Mouse (Mus musculus): Measurements from ENCODE around the gene P4ha2.

DNA sequence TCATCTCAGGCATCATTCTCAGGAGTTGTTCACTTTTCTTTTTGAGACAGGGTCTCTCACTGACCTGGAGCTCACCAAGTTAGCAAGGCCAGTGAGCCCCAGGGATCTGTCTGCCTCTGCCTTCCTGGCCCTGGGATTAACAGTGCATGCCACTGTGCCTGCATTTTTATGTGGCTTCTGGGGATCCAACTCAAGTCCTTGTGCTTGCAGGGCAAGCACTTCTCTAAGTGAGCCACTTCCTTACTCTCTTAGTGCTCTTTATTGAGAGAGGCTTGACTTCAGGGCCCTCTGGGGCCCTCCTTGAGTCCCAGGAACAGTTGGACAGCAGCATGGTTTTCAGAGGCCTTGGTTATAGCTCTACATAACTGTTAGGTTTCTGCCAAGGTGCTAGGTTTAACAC, 56.6 kb downstream of the P4ha2 start:
- TF ChIP-seq GATA1 (IDR thresholded peaks at IDR 0.05; ENCODE audit: borderline replicate concordance, low read length) (no peak), FLI1 (IDR thresholded peaks at IDR 0.05; ENCODE audit: low read length) (no peak)

Data from megakaryocyte, embryonic 14.5 days (primary cell).